Mouse (Mus musculus) megakaryocyte, embryonic 14.5 days (primary cell): Measurements from ENCODE around the gene Ppfia1. TPM values are rescaled to one million over a fixed set of nuclear protein-coding genes. Genes with fewer than 3 reads are reported as not detected.

Source experiments
- H3K27me3 ChIP-seq: replicated peaks from 2 replicates; pipeline ENCODE3; 2012; ENCODE audit warnings: inconsistent platforms
- H3K36me3 ChIP-seq: replicated peaks from 2 replicates; pipeline ENCODE3; 2012; ENCODE audit warnings: low read length, inconsistent platforms, mixed read lengths
- H3K4me1 ChIP-seq: 2 replicates; pipeline ENCODE4 v1.6.1; 2012; ENCODE audit warnings: inconsistent platforms
- H3K4me3 ChIP-seq: replicated peaks from 2 replicates; pipeline ENCODE3; 2012; ENCODE audit warnings: moderate library complexity, mild to moderate bottlenecking, inconsistent platforms
- H3K9me3 ChIP-seq: 2 replicates; pipeline ENCODE4 v1.6.1; 2012; ENCODE audit warnings: inconsistent platforms
- FLI1 ChIP-seq: IDR thresholded peaks from 2 replicates; pipeline ENCODE4 v1.6.1; 2012; ENCODE audit warnings: low read length, inconsistent platforms, mixed read lengths
- GATA1 ChIP-seq: IDR thresholded peaks from 3 replicates; pipeline ENCODE4 v1.6.1; 2012; ENCODE audit warnings: mixed read lengths, low read length, inconsistent platforms, borderline replicate concordance
- polyA plus RNA-seq: library from polyadenylated mRNA; stranded (reverse); fragments of >175 nt; gene quantifications from 2 replicates; pipeline ENCODE4 v1.2.3, GENCODE M21; 2012; ENCODE audit warnings: low replicate concordance; ENCODE audit not compliant: insufficient read depth

Gene Ppfia1
- polyA plus RNA-seq, 1 experiment = 183 TPM

- H3K27me3 ChIP-seq = no peaks in the 10 kb centered on the region
- TF ChIP-seq GATA1 (no peak), FLI1 (no peak)
- no peaks in the 10 kb centered on the region for H3K9me3 ChIP-seq
- peak overlapping the region; percentile 100 for H3K4me3 ChIP-seq
- peaks cover 55% of the 10 kb centered on the region for H3K36me3 ChIP-seq
- H3K4me1 ChIP-seq = peaks cover 88% of the 10 kb centered on the region
These were observed 1.3 kb downstream of the Ppfia1 start for GRCm38 (mm10) chr7:144552274-144552673.

GRCm38 (mm10) chr7:144550811-144551210 lies 2.7 kb downstream of the Ppfia1 start:
- TF ChIP-seq GATA1 = no peak
- no peak for TF ChIP-seq FLI1
- Histone ChIP-seq H3K4me1 (peaks cover 88% of the 10 kb centered on the region), H3K36me3 (peaks cover 70% of the 10 kb centered on the region)

GRCm38 (mm10) chr7:144549904-144550566 lies 3.5 kb downstream of the Ppfia1 start:
- H3K36me3 ChIP-seq = peaks cover 78% of the 10 kb centered on the region
- TF ChIP-seq GATA1 (no peak), FLI1 (no peak)

More at GRCm38 (mm10) chr7:144550811-144551210, 2.7 kb downstream of the Ppfia1 start:
- no peaks in the 10 kb centered on the region for H3K27me3 ChIP-seq
- H3K9me3 ChIP-seq = no peaks in the 10 kb centered on the region
- peak overlapping the region; percentile 100 for H3K4me3 ChIP-seq

GRCm38 (mm10) chr7:144545231-144545630 lies 8.3 kb downstream of the Ppfia1 start:
- no peaks in the 10 kb centered on the region for H3K9me3 ChIP-seq
- TF ChIP-seq GATA1 = no peak
- TF ChIP-seq FLI1 = no peak
- peaks cover 92% of the 10 kb centered on the region for H3K4me1 ChIP-seq
- peak overlapping the region; percentile 65 for H3K4me3 ChIP-seq
- H3K27me3 ChIP-seq = no peaks in the 10 kb centered on the region
- peaks cover 92% of the 10 kb centered on the region for H3K36me3 ChIP-seq

More at GRCm38 (mm10) chr7:144549904-144550566, 3.5 kb downstream of the Ppfia1 start:
- Histone ChIP-seq H3K4me1 (peaks cover 88% of the 10 kb centered on the region), H3K27me3 (no peaks in the 10 kb centered on the region), H3K9me3 (no peaks in the 10 kb centered on the region), H3K4me3 (peak overlapping the region; percentile 100)

- Histone ChIP-seq H3K27me3 (no peaks in the 10 kb centered on the region), H3K4me1 (peaks cover 93% of the 10 kb centered on the region), H3K36me3 (peaks cover 90% of the 10 kb centered on the region), H3K9me3 (no peaks in the 10 kb centered on the region), H3K4me3 (peak overlapping the region; percentile 56)
- TF ChIP-seq GATA1 = no peak
- TF ChIP-seq FLI1 = no peak
These were observed 12.2 kb downstream of the Ppfia1 start for GRCm38 (mm10) chr7:144541351-144541750.

GRCm38 (mm10) chr7:144539146-144539545 lies 14.4 kb downstream of the Ppfia1 start:
- peaks cover 93% of the 10 kb centered on the region for H3K4me1 ChIP-seq
- TF ChIP-seq GATA1 = no peak
- no peak for TF ChIP-seq FLI1
- no peaks in the 10 kb centered on the region for H3K9me3 ChIP-seq
- H3K27me3 ChIP-seq = no peaks in the 10 kb centered on the region
- H3K4me3 ChIP-seq = no peak overlapping the region
- peaks cover 90% of the 10 kb centered on the region for H3K36me3 ChIP-seq

- Histone ChIP-seq H3K27me3 (no peaks in the 10 kb centered on the region), H3K9me3 (no peaks in the 10 kb centered on the region), H3K36me3 (peaks cover 89% of the 10 kb centered on the region), H3K4me1 (peaks cover 93% of the 10 kb centered on the region), H3K4me3 (no peak overlapping the region)
- no peak for TF ChIP-seq FLI1
- TF ChIP-seq GATA1 = no peak
These were observed 15.4 kb downstream of the Ppfia1 start for GRCm38 (mm10) chr7:144538030-144538644.

- TF ChIP-seq FLI1 (no peak), GATA1 (no peak)
- Histone ChIP-seq H3K36me3 (peaks cover 96% of the 10 kb centered on the region), H3K4me3 (peak overlapping the region; percentile 69), H3K4me1 (peaks cover 99% of the 10 kb centered on the region), H3K27me3 (no peaks in the 10 kb centered on the region), H3K9me3 (no peaks in the 10 kb centered on the region)
These were observed 17.2 kb downstream of the Ppfia1 start for GRCm38 (mm10) chr7:144536367-144536766.

- Histone ChIP-seq H3K4me1 (peaks cover 100% of the 10 kb centered on the region), H3K27me3 (no peaks in the 10 kb centered on the region), H3K36me3 (peaks cover 94% of the 10 kb centered on the region), H3K4me3 (peak overlapping the region; percentile 26), H3K9me3 (no peaks in the 10 kb centered on the region)
- no peak for TF ChIP-seq GATA1
- TF ChIP-seq FLI1 = no peak
These were observed 18.8 kb downstream of the Ppfia1 start for GRCm38 (mm10) chr7:144534773-144535172.
